Mouse (Mus musculus): ENCODE results near the gene Akr1b10. TPM values are rescaled to one million over a fixed set of nuclear protein-coding genes. Genes with fewer than 3 reads are reported as not detected.

Akr1b10 gene
- total and polyA plus RNA-seq, 3 experiments: 8.7 to 17.4 TPM; not detected in 1

- no peaks in the 10 kb centered on the region for H3K9me3 ChIP-seq (replicated peaks; ENCODE audit: insufficient read depth, low read length)
- H3K4me1 ChIP-seq (ENCODE audit: control insufficient read depth in 1 of 2, insufficient read depth in 2 of 2, low read length in 2 of 2): no peaks in the 10 kb centered on the region
- H3K4me3 ChIP-seq (ENCODE audit: control insufficient read depth in 1 of 2, insufficient read depth in 1 of 2, low read depth in 2 of 2, low read length in 2 of 2): no peak overlapping the region
- no peak for TF ChIP-seq GABPA (IDR thresholded peaks at IDR 0.05; ENCODE audit: low read depth, low read length)
- DNase-seq (ENCODE audit: low read depth, low spot score): no peak
- H3K9ac ChIP-seq (ENCODE audit: control insufficient read depth, low read depth, low read length, poor library complexity, severe bottlenecking): no peak overlapping the region
- no peak overlapping the region for H3K27ac ChIP-seq (ENCODE audit: control insufficient read depth, low read depth, low read length)
- H3K79me2 ChIP-seq (ENCODE audit: control insufficient read depth, insufficient read depth, low read length, poor library complexity): no peaks in the 10 kb centered on the region
- peaks cover 0 to 3% of the 10 kb centered on the region in 2 experiments; a peak in 2 of 4 replicates for H3K27me3 ChIP-seq (ENCODE audit: control insufficient read depth in 1 of 2, insufficient read depth in 2 of 2, low read length in 2 of 2)
- H3K36me3 ChIP-seq (ENCODE audit: control insufficient read depth in 1 of 2, insufficient read depth in 2 of 2, low read length in 2 of 2): no peaks in the 10 kb centered on the region
These were observed 46.2 kb upstream of the Akr1b10 start for GRCm38 (mm10) chr6:34337799-34338198.

GRCm38 (mm10) chr6:34341991-34342390 lies 42.0 kb upstream of the Akr1b10 start:
- Histone ChIP-seq H3K4me3 (ENCODE audit: control insufficient read depth in 1 of 2, insufficient read depth in 1 of 2, low read depth in 2 of 2, low read length in 2 of 2) (no peak overlapping the region), H3K9ac (ENCODE audit: control insufficient read depth, low read depth, low read length, poor library complexity, severe bottlenecking) (no peak overlapping the region), H3K27ac (ENCODE audit: control insufficient read depth, low read depth, low read length) (no peak overlapping the region), H3K4me1 (ENCODE audit: control insufficient read depth in 1 of 2, insufficient read depth in 2 of 2, low read length in 2 of 2) (no peaks in the 10 kb centered on the region), H3K9me3 (replicated peaks; ENCODE audit: insufficient read depth, low read length) (no peaks in the 10 kb centered on the region), H3K27me3 (ENCODE audit: control insufficient read depth in 1 of 2, insufficient read depth in 2 of 2, low read length in 2 of 2) (no peaks in the 10 kb centered on the region; a peak in 1 of 4 replicates), H3K79me2 (ENCODE audit: control insufficient read depth, insufficient read depth, low read length, poor library complexity) (no peaks in the 10 kb centered on the region), H3K36me3 (ENCODE audit: control insufficient read depth in 1 of 2, insufficient read depth in 2 of 2, low read length in 2 of 2) (no peaks in the 10 kb centered on the region)
- DNase-seq (ENCODE audit: low read depth, low spot score): no peak
- TF ChIP-seq RCOR1 (IDR thresholded peaks at IDR 0.05; ENCODE audit: low read depth, low read length): no peak
- no peak for TF ChIP-seq ZMIZ1 (IDR thresholded peaks at IDR 0.05; ENCODE audit: low read depth, low read length)
- no peak for TF ChIP-seq USF1 (IDR thresholded peaks at IDR 0.05; ENCODE audit: low read depth, low read length)
- TF ChIP-seq USF2 (IDR thresholded peaks at IDR 0.05; ENCODE audit: borderline replicate concordance in 1 of 2, insufficient read depth in 1 of 2, low read depth in 1 of 2, low read length in 2 of 2): no peak
- TF ChIP-seq MAFK (IDR thresholded peaks at IDR 0.05; ENCODE audit: borderline replicate concordance, low read depth, low read length): no peak
- no peak for TF ChIP-seq TBP (IDR thresholded peaks at IDR 0.05; ENCODE audit: low read depth, low read length)

GRCm38 (mm10) chr6:34342476-34342875 lies 41.5 kb upstream of the Akr1b10 start:
- Histone ChIP-seq H3K27me3 (ENCODE audit: control insufficient read depth in 1 of 2, insufficient read depth in 2 of 2, low read length in 2 of 2) (no peaks in the 10 kb centered on the region; a peak in 1 of 4 replicates), H3K4me3 (ENCODE audit: control insufficient read depth in 1 of 2, insufficient read depth in 1 of 2, low read depth in 2 of 2, low read length in 2 of 2) (no peak overlapping the region), H3K4me1 (ENCODE audit: control insufficient read depth in 1 of 2, insufficient read depth in 2 of 2, low read length in 2 of 2) (no peaks in the 10 kb centered on the region), H3K36me3 (ENCODE audit: control insufficient read depth in 1 of 2, insufficient read depth in 2 of 2, low read length in 2 of 2) (no peaks in the 10 kb centered on the region), H3K79me2 (ENCODE audit: control insufficient read depth, insufficient read depth, low read length, poor library complexity) (no peaks in the 10 kb centered on the region), H3K27ac (ENCODE audit: control insufficient read depth, low read depth, low read length) (no peak overlapping the region), H3K9me3 (replicated peaks; ENCODE audit: insufficient read depth, low read length) (no peaks in the 10 kb centered on the region), H3K9ac (ENCODE audit: control insufficient read depth, low read depth, low read length, poor library complexity, severe bottlenecking) (no peak overlapping the region)
- no peak for TF ChIP-seq ELF1 (IDR thresholded peaks at IDR 0.05; ENCODE audit: low read depth, low read length)
- TF ChIP-seq POLR2A (IDR thresholded peaks at IDR 0.05; ENCODE audit: control insufficient read depth in 1 of 2, insufficient read depth in 1 of 2, low read depth in 1 of 2, low read length in 2 of 2, poor library complexity in 1 of 2): no peak
- no peak for TF ChIP-seq RCOR1 (IDR thresholded peaks at IDR 0.05; ENCODE audit: low read depth, low read length)
- no peak for TF ChIP-seq ZMIZ1 (IDR thresholded peaks at IDR 0.05; ENCODE audit: low read depth, low read length)
- no peak for TF ChIP-seq ETS1 (IDR thresholded peaks at IDR 0.05; ENCODE audit: low read depth, low read length)
- TF ChIP-seq SMC3 (IDR thresholded peaks at IDR 0.05; ENCODE audit: low read depth, low read length): no peak
- no peak for TF ChIP-seq NRF1 (IDR thresholded peaks at IDR 0.05; ENCODE audit: insufficient read depth, low read depth, low read length, poor library complexity, severe bottlenecking)
- no peak for TF ChIP-seq MXI1 (IDR thresholded peaks at IDR 0.05; ENCODE audit: low read depth, low read length)
- no peak for TF ChIP-seq CTCF (IDR thresholded peaks at IDR 0.05 in 2 of 3, conservative IDR thresholded peaks at IDR 0.05 in 1 of 3; ENCODE audit: control insufficient read depth in 1 of 3, insufficient read depth in 1 of 3, low read depth in 2 of 3, low read length in 3 of 3, poor library complexity in 1 of 3, severe bottlenecking in 1 of 3)
- no peak for TF ChIP-seq MYB (IDR thresholded peaks at IDR 0.05; ENCODE audit: low read depth, low read length)
- no peak for TF ChIP-seq MAX (IDR thresholded peaks at IDR 0.05; ENCODE audit: low read length)
- no peak for TF ChIP-seq MYC (IDR thresholded peaks at IDR 0.05; ENCODE audit: low read depth, low read length)
- TF ChIP-seq BHLHE40 (IDR thresholded peaks at IDR 0.05; ENCODE audit: borderline replicate concordance, low read depth, low read length): no peak
- TF ChIP-seq MEF2A (IDR thresholded peaks at IDR 0.05; ENCODE audit: extremely low read depth, insufficient replicate concordance, low read depth, low read length, poor library complexity, severe bottlenecking): no peak
- DNase-seq (ENCODE audit: low read depth, low spot score): no peak

Data from MEL (cell line).